Mouse (Mus musculus): ENCODE measurements around the gene Rsrc2. TPM values are rescaled to one million over a fixed set of nuclear protein-coding genes. Genes with fewer than 3 reads are reported as not detected.

The Rsrc2 gene
- polyA plus RNA-seq, 1 experiment from 2014 or later = 118 TPM

DNA sequence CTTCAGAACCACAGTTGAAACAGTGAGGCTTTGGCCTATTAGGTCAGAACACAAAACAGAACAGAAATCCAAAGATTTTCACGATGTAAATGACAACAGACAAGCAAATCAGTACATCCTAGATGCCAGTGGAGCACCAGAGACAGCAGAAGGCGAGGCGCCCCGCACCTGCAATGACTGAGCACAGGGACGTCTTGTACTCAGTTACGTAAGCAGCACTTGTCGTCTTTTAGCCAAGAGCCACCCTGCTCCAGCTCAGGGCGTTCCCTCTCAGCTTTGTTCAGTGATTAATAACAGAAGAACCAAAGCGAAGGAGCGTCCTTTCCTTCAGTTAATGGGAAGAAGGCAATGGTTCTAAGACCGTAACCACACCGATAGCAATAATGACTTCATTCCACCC, 40.6 kb downstream of the Rsrc2 start:
- WGBS = 94% methylated on average over 12 of the region's 12 CpGs

GRCm38 (mm10) chr5:123700625-123701024, 48.6 kb downstream of the Rsrc2 start:
- no peaks in the 10 kb centered on the region for H3K4me1 ChIP-seq (replicated peaks; ENCODE audit: control insufficient read depth, insufficient read depth, low read length)
- no peaks in the 10 kb centered on the region for H3K27me3 ChIP-seq (ENCODE audit: control insufficient read depth, insufficient read depth, low read length)
- DNase-seq (ENCODE audit: low spot score) = no peak
- H3K36me3 ChIP-seq (replicated peaks; ENCODE audit: control insufficient read depth, insufficient read depth) = peaks cover 74% of the 10 kb centered on the region
- WGBS = 75% methylated on average over 11 of the region's 11 CpGs
- H3K27ac ChIP-seq = no peak overlapping the region
- H3K4me2 ChIP-seq (replicated peaks) = no peak overlapping the region
- no peak overlapping the region for H3K9ac ChIP-seq
- no peak for ATAC-seq (ENCODE audit: low FRiP score)
- H3K9me3 ChIP-seq (ENCODE audit: control insufficient read depth, low read length) = no peaks in the 10 kb centered on the region
- no peak overlapping the region for H3K4me3 ChIP-seq (replicated peaks; ENCODE audit: low read length)

More for the DNA sequence above, 40.6 kb downstream of the Rsrc2 start:
- no peak for DNase-seq (ENCODE audit: low spot score)
- Histone ChIP-seq H3K9me3 (ENCODE audit: control insufficient read depth, low read length) (no peaks in the 10 kb centered on the region), H3K9ac (no peak overlapping the region), H3K27me3 (ENCODE audit: control insufficient read depth, insufficient read depth, low read length) (no peaks in the 10 kb centered on the region), H3K4me2 (replicated peaks) (no peak overlapping the region), H3K36me3 (replicated peaks; ENCODE audit: control insufficient read depth, insufficient read depth) (peaks cover 96% of the 10 kb centered on the region), H3K4me3 (replicated peaks; ENCODE audit: low read length) (no peak overlapping the region), H3K4me1 (replicated peaks; ENCODE audit: control insufficient read depth, insufficient read depth, low read length) (no peaks in the 10 kb centered on the region), H3K27ac (no peak overlapping the region)
- no peak for ATAC-seq (ENCODE audit: low FRiP score)

GRCm38 (mm10) chr5:123699198-123699597, 50.0 kb downstream of the Rsrc2 start:
- no peak overlapping the region for H3K4me3 ChIP-seq (replicated peaks; ENCODE audit: low read length)
- H3K27me3 ChIP-seq (ENCODE audit: control insufficient read depth, insufficient read depth, low read length) = no peaks in the 10 kb centered on the region
- no peak overlapping the region for H3K9ac ChIP-seq
- H3K27ac ChIP-seq = no peak overlapping the region
- H3K4me2 ChIP-seq (replicated peaks) = no peak overlapping the region
- peaks cover 59% of the 10 kb centered on the region for H3K36me3 ChIP-seq (replicated peaks; ENCODE audit: control insufficient read depth, insufficient read depth)
- ATAC-seq (ENCODE audit: low FRiP score) (no peak), DNase-seq (ENCODE audit: low spot score) (peak; percentile 79)
- WGBS = 30% methylated on average over 3 of the region's 3 CpGs
- H3K9me3 ChIP-seq (ENCODE audit: control insufficient read depth, low read length) = no peaks in the 10 kb centered on the region
- H3K4me1 ChIP-seq (replicated peaks; ENCODE audit: control insufficient read depth, insufficient read depth, low read length) = no peaks in the 10 kb centered on the region

GRCm38 (mm10) chr5:123696961-123697360, 52.3 kb downstream of the Rsrc2 start:
- no peak for ATAC-seq (ENCODE audit: low FRiP score)
- 90% methylated on average over 4 of the region's 4 CpGs for WGBS
- Histone ChIP-seq H3K4me2 (replicated peaks) (no peak overlapping the region), H3K27me3 (ENCODE audit: control insufficient read depth, insufficient read depth, low read length) (no peaks in the 10 kb centered on the region), H3K4me1 (replicated peaks; ENCODE audit: control insufficient read depth, insufficient read depth, low read length) (no peaks in the 10 kb centered on the region), H3K9ac (no peak overlapping the region), H3K9me3 (ENCODE audit: control insufficient read depth, low read length) (no peaks in the 10 kb centered on the region), H3K4me3 (replicated peaks; ENCODE audit: low read length) (no peak overlapping the region), H3K27ac (no peak overlapping the region), H3K36me3 (replicated peaks; ENCODE audit: control insufficient read depth, insufficient read depth) (peaks cover 37% of the 10 kb centered on the region)
- DNase-seq (ENCODE audit: low spot score) = no peak

- H3K4me3 ChIP-seq (replicated peaks; ENCODE audit: low read length) = no peak overlapping the region
- 94% methylated on average over 7 of the region's 7 CpGs for whole genome bisulfite sequencing
- no peak overlapping the region for H3K4me2 ChIP-seq (replicated peaks)
- no peaks in the 10 kb centered on the region for H3K4me1 ChIP-seq (replicated peaks; ENCODE audit: control insufficient read depth, insufficient read depth, low read length)
- no peak overlapping the region for H3K9ac ChIP-seq
- H3K27ac ChIP-seq = no peak overlapping the region
- DNase-seq (ENCODE audit: low spot score) (no peak), ATAC-seq (ENCODE audit: low FRiP score) (no peak)
- no peaks in the 10 kb centered on the region for H3K9me3 ChIP-seq (ENCODE audit: control insufficient read depth, low read length)
- peaks cover 30% of the 10 kb centered on the region for H3K36me3 ChIP-seq (replicated peaks; ENCODE audit: control insufficient read depth, insufficient read depth)
- H3K27me3 ChIP-seq (ENCODE audit: control insufficient read depth, insufficient read depth, low read length) = no peaks in the 10 kb centered on the region
Observed at GRCm38 (mm10) chr5:123696244-123696643, 53.0 kb downstream of the Rsrc2 start.

DNA sequence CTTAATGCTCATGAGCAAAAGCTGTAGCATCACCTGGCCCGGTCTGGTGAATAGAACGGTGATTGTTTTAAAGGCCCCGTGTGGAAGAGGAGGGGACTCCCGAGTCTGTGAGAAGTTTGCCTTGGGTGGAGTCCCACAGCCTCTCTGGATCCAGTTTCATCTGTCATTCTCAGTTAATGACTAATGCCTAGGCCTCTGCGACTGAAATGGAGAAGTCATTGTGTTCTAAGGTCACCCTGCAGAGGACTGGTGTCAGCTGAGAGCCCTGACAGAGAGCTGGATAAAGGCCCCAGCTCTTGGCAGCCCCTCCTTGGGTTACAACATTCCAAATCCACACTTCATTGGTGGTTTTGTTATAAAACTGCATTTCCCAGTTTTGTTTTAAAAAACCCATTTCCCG, 54.7 kb downstream of the Rsrc2 start:
- ATAC-seq (ENCODE audit: low FRiP score) = no peak
- WGBS = 58% methylated on average over 6 of the region's 6 CpGs

GRCm38 (mm10) chr5:123684221-123685144, 64.7 kb downstream of the Rsrc2 start, which contains the start of gene Clip1:
Clip1 (minus strand) TSS chr5:123684618.
- Histone ChIP-seq H3K4me2 (replicated peaks) (peak within 1 kb of the TSS; percentile 62), H3K9ac (peak within 1 kb of the TSS; percentile 99), H3K36me3 (replicated peaks; ENCODE audit: control insufficient read depth, insufficient read depth) (no peaks in the 10 kb centered on the region), H3K27ac (peak within 1 kb of the TSS; percentile 96), H3K9me3 (ENCODE audit: control insufficient read depth, low read length) (no peaks in the 10 kb centered on the region), H3K4me1 (replicated peaks; ENCODE audit: control insufficient read depth, insufficient read depth, low read length) (peaks cover 27% of the 10 kb centered on the region), H3K27me3 (ENCODE audit: control insufficient read depth, insufficient read depth, low read length) (no peaks in the 10 kb centered on the region), H3K4me3 (replicated peaks; ENCODE audit: low read length) (peak within 1 kb of the TSS; percentile 96)
- ATAC-seq (ENCODE audit: low FRiP score) (peak; percentile 74), DNase-seq (ENCODE audit: low spot score) (peak; percentile 71)
- under 1% methylated on average over 52 of the region's 64 CpGs for WGBS

More for the DNA sequence above, 54.7 kb downstream of the Rsrc2 start:
- H3K4me1 ChIP-seq (replicated peaks; ENCODE audit: control insufficient read depth, insufficient read depth, low read length) = no peaks in the 10 kb centered on the region
- H3K27me3 ChIP-seq (ENCODE audit: control insufficient read depth, insufficient read depth, low read length) = no peaks in the 10 kb centered on the region
- peaks cover 12% of the 10 kb centered on the region for H3K36me3 ChIP-seq (replicated peaks; ENCODE audit: control insufficient read depth, insufficient read depth)
- DNase-seq (ENCODE audit: low spot score) = no peak
- H3K27ac ChIP-seq = no peak overlapping the region
- no peak overlapping the region for H3K4me2 ChIP-seq (replicated peaks)
- H3K4me3 ChIP-seq (replicated peaks; ENCODE audit: low read length) = no peak overlapping the region
- no peaks in the 10 kb centered on the region for H3K9me3 ChIP-seq (ENCODE audit: control insufficient read depth, low read length)
- no peak overlapping the region for H3K9ac ChIP-seq

- peak overlapping the region; percentile 62 for H3K4me2 ChIP-seq (replicated peaks)
- WGBS = under 1% methylated on average over 76 of the region's 92 CpGs
- no peaks in the 10 kb centered on the region for H3K9me3 ChIP-seq (ENCODE audit: control insufficient read depth, low read length)
- H3K4me3 ChIP-seq (replicated peaks; ENCODE audit: low read length) = peak overlapping the region; percentile 96
- no peaks in the 10 kb centered on the region for H3K36me3 ChIP-seq (replicated peaks; ENCODE audit: control insufficient read depth, insufficient read depth)
- H3K27ac ChIP-seq = peak overlapping the region; percentile 96
- peak overlapping the region; percentile 99 for H3K9ac ChIP-seq
- H3K27me3 ChIP-seq (ENCODE audit: control insufficient read depth, insufficient read depth, low read length) = no peaks in the 10 kb centered on the region
- H3K4me1 ChIP-seq (replicated peaks; ENCODE audit: control insufficient read depth, insufficient read depth, low read length) = peaks cover 29% of the 10 kb centered on the region
- ATAC-seq (ENCODE audit: low FRiP score) (peak; percentile 56), DNase-seq (ENCODE audit: low spot score) (peak; percentile 53)
Observed at GRCm38 (mm10) chr5:123683377-123684220, 65.6 kb downstream of the Rsrc2 start.

- peak overlapping the region; percentile 96 for H3K4me3 ChIP-seq (replicated peaks; ENCODE audit: low read length)
- H3K4me2 ChIP-seq (replicated peaks) = peak overlapping the region; percentile 62
- WGBS = 2% methylated on average over 6 of the region's 6 CpGs
- H3K27ac ChIP-seq = peak overlapping the region; percentile 96
- no peaks in the 10 kb centered on the region for H3K27me3 ChIP-seq (ENCODE audit: control insufficient read depth, insufficient read depth, low read length)
- peak overlapping the region; percentile 99 for H3K9ac ChIP-seq
- H3K9me3 ChIP-seq (ENCODE audit: control insufficient read depth, low read length) = no peaks in the 10 kb centered on the region
- H3K4me1 ChIP-seq (replicated peaks; ENCODE audit: control insufficient read depth, insufficient read depth, low read length) = peaks cover 29% of the 10 kb centered on the region
- ATAC-seq (ENCODE audit: low FRiP score) (0 out of 2 replicates have a peak, but pooled peaks have one; percentile 9), DNase-seq (ENCODE audit: low spot score) (peak; percentile 52)
- H3K36me3 ChIP-seq (replicated peaks; ENCODE audit: control insufficient read depth, insufficient read depth) = no peaks in the 10 kb centered on the region
Observed at GRCm38 (mm10) chr5:123683043-123683376, 66.2 kb downstream of the Rsrc2 start.
